Mouse (Mus musculus) bone marrow macrophage, adult 2 months (primary cell): Measurements from ENCODE around the gene Gdnf.

ENCODE experiments used
- CTCF ChIP-seq: IDR thresholded peaks from 2 replicates; pipeline ENCODE4 v1.5.1; 2012; ENCODE audit warnings: low read depth, mild to moderate bottlenecking, low read length, moderate library complexity
- POLR2A ChIP-seq: IDR thresholded peaks from 2 replicates; pipeline ENCODE4 v1.6.1; 2012; ENCODE audit warnings: mild to moderate bottlenecking, low read depth, low read length, borderline replicate concordance

DNA sequence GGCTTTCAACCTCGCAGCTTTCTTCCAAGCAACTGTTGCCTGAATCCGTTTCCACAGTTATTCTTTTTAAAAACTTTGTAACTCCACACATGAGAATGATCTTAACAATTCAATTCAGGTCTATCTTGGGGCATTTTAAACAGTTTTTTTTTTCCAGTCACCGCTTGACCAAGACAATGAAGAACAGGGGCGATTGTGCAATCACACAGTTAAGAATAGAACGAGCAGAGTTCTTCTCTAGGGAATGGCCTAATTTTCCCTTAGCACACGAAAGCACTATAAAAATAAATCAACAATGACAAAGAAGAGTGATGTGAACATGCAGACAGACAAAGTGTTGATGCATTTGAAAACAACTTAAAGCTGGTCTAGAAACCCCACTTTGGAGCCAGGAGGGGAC is 65.2 kb downstream of the Gdnf start:
- TF ChIP-seq POLR2A (no peak), CTCF (no peak)
